Mouse (Mus musculus) hematopoietic stem cell, adult 5-6 weeks (primary cell): ENCODE results near the gene Bglap. TPM values are rescaled to one million over a fixed set of nuclear protein-coding genes. Genes with fewer than 3 reads are reported as not detected.
"Not testable (repeated sequence)": the region's sequence is repeated elsewhere in the genome, so short reads cannot be mapped to it uniquely, and the experiment has no call there.

ENCODE experiments used
- ATAC-seq, 2 experiments: fragments of 125-278 bp in 1 of 2; replicated peaks in 1 of 2; 2 replicates each; pipeline ENCODE4 v1.8.0; 2016 to 2017; ENCODE audit warnings: inconsistent platforms in 2 of 2, mild to moderate bottlenecking in 2 of 2, moderate number of reproducible peaks in 2 of 2, low read depth in 1 of 2, moderate TSS enrichment in 1 of 2; ENCODE audit not compliant: low FRiP score in 2 of 2, poor library complexity in 2 of 2, severe bottlenecking in 2 of 2, insufficient read depth in 1 of 2, low TSS enrichment in 1 of 2
- total RNA-seq: library from RNA; stranded (forward); fragments of 172-1452, 232-1000 nt; gene quantifications from 2 replicates; pipeline ENCODE4 v1.2.3, GENCODE M21; 2017

Bglap gene
- not detected in 2 replicates for total RNA-seq

DNA sequence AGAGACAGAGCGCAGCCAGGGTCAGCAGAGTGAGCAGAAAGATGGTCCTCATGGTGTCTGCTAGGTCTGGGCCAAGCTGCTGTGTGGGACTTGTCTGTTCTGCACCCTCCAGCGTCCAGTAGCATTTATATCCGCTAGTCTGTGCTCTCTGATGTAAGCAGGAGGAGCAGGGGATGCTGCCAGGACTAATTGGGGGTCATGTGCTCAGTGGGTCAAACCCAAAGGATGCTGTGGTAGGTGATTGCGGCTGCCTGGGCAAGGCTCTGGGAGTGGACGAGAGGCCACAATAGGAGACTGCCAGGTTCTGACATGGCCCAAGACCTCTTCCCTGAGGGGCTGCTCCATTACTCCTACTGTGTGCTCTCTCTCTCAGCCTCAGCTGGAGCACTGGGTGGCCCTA, at the start of gene Bglap:
Gene Bglap, minus strand, starts transcription at position 101 of the 400 bp plus-strand sequence.
- ATAC-seq: no peak

DNA sequence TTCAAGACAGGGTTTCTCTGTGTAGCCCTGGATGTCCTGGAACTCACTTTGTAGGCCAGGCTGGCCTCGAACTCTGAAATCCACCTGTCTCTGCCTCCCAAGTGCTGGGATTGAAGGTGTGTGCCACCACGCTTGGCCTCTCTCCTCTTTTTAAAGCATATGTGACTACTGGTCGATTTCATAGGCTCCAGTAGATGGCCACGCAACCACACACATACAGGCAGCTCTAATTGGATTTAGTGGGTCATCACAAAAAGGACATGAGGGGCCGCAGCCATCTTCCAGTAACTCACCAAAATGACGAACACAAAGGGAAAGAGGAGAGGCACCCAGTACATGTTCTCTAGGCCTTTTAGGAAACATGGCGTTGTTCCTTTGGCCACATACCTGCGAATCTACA, 44.4 kb upstream of the Bglap start:
- ATAC-seq: not testable (repeated sequence)

DNA sequence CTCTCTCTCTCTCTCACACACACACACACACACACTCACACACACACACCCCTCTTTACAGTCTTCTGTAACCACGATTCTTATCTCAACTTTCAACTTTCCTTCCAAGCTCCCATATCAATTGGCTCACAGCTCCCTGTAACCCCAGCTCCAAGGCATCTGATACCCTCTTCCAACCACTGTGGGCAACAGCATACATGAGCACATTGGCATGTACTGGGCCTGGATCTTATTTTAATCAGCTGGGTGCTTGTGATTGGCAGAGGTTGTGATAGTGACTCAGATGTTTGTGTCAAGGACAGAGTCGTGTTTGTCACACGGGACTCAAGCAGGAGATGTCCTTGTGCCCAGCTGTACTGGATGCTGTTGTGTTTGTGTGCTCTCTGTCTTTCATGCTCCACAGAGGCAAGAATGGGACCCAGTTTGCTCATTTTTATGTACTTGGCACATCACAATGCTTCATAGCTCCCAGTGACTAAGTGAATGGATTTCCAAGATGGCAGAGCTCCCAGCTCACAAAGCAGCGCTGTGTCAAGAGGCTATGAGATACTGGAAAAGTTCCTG, 43.2 kb upstream of the Bglap start:
- ATAC-seq: no peak

DNA sequence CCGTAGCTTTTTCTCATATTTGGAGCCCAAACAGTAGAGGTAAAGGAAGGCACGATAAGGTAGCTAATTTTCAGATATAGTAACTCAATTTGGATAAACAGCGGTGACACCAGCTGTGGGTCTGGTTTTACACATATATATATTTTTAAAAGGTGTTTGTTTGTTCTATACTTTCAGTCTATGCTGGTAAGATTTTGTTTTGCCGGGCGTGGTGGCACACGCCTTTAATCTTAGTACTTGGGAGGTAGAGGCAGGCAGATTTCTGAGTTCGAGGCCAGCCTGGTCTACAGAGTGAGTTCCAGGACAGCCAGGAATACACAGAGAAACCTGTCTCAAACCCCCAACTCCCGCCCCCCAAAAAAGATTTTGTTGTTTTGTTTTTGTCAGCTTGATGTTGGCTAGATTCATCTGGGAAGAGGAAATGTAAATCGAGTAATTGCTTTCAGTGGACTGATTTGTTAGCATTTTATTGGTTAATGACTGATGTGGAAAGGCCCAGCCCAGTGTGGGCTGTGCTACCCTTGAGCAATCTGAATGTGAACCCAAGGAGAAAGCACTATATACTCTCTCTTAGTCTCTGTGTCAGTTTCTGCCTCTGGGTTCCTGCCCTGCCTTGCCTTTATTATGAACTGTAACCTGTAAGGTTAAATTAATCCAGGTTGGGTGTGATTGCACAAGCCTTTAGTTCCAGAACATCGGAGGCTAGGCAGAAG, 41.6 kb upstream of the Bglap start:
- no peak for ATAC-seq

DNA sequence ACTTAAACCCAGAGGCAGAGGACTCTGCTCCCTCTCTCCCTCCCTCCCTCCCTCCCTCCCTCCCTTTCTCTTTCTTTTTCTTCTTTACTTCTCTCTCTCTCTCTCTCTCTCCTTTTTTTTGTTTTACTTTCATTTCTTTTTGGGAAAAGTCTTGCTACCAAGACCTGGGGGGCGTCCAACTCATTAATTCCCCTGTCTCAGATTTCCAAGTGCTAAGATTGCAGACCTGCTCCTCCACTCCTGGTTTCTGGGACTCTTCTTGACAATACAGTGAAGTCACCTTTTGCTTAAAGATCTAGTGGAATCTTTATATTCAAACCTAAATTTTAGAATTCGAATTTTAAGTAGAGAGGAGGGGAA, 41.0 kb upstream of the Bglap start:
- ATAC-seq: no peak

DNA sequence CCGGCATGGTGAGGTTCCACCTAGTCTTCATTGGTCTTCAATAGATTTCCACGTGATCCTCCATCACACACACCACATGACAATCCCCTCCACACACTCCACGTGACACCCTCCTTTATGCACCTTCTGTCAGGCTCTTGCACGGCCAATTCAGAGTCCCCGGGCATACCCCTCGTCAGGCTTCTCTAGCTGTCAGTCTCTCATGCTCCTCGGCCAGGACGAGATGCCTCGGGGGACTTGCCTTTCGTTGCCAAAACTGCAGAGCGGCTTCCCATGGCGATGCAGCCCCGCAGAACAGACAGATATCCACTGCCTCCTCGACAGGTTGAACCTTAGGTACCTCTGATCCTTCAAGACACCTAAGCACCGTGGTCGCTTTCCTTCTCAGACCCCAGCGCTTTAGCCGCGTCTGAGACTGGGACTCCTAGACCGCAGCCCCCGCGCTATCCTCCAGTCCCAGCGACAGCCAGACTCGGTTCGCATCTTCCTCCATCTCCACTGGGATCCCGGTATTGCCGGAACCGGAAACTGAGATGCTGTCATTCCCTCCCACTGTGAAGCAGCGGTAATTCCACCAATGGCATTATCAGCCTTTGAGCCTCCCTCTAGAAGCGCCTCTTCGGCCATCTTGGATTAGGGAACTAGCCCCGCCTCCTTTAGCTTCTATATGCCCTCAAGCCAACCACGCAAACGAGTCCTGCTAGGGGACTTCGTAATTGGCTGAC, 40.5 kb upstream of the Bglap start, which contains the start of gene Slc25a44:
Gene Slc25a44, minus strand, starts transcription at position 535 of the 725 bp plus-strand sequence.
- peak; percentile 97 to 98 for ATAC-seq

DNA sequence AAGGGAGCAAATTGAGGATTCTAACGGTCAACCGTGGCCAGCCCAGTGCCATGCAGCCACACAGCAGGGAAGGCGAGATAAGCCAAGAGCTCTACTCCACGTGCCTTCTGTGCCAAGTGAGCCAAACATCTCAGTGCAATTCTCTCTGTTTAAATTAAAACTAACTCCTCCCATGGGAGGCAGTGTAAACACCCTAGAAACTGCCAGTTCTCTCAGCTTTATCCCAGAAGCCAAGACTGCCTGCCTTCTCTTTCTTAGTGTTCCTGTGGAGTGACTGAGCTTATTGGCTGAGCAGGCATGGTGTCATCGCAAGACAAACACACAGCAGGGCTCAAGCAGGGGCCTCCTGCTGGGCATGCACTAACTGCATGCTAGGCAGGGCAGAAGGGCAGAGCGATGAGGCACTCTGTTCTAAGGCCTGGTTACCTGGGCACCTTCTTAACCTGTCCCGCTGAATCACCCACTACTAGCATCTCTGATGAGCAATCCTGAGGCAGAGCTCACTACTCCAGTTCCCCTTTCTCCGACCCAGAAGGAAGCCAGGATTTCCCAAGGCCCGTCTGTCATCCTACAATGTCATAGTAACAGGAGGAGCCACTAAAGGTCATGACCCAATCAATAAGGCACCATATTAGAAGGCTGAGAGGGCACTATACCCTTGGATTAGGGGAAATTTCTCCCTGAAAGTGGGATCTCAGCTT, 37.9 kb upstream of the Bglap start:
- ATAC-seq: peak in 1 of 2 experiments; percentile 25; a peak in 1 of 4 replicates

DNA sequence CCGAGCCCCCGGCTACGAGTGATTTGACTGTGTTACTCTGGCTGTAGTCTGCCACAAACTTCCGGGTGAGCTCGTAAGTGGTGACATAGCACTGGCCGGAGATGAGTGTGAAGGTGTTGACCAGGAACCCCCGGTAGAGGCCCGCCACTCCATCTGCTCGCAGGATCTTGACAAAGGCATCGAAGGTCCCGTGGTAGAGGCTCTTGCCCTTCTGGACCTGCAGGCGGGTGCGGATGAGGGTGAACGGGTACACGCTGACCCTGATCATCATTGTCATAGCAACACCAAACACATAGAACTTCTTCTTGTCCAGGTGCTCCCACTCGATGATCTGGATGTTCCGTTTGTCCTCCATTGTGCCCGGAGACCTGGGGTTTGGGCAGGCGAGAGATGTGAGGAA, 36.5 kb upstream of the Bglap start:
- no peak for ATAC-seq

DNA sequence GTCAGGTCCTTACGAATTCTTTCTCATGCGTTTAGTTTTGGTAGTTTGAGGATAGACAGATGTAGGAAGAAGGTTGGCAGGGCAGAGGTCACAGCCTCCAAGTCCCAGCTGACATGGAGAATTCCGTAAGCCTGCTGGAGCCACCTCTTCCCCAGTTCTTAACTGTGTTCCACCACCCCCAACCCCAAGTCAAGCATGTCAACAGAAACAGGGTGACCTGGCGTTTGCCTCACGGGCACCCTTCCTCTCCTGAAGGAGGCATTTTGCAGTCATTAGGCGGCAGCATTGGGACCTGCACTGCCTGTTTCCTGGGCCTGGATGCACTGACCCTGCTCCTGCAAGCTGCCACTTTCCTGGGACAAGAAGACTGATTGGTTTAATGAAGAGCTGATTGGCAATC, 33.8 kb upstream of the Bglap start:
- ATAC-seq: no peak

DNA sequence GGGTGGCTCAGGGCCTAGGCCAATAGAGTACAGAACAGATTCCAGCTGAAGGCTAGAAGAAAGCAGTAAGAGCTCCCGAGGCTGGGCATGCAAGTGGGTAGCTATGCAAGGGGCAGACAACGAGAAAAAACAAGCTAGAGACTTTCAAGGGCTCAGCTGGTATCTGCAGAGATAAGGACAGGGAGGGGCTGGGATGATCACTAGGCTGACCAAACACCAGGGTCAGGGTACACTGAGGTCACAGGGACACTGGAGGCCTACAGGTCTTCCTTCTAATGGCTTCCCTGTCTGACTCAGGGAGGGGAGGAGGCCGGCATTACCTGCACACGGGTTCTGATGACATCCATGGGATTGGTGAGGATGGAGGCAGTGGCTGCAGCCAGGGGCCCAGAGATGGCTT, 31.4 kb upstream of the Bglap start:
- ATAC-seq: no peak

DNA sequence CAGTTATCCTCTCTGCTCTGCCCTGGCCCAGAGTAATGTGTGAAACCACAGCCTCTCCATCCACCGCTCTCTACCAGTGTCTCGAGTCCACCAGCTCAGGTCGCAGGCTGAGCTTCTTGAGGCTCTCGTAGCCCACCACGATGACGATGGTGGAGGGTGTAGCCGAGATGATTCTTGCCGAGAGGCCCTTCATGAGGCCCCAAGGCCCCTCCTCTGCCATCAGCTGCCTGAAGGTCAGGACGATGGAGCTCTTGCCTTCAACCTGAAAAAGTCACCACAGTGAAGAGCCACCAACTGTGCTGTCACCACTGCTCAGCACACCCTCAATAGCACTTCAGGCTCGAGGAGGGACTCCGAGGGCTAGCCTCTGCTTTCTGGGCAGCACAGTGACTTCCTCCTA, 28.4 kb upstream of the Bglap start:
- no peak for ATAC-seq

DNA sequence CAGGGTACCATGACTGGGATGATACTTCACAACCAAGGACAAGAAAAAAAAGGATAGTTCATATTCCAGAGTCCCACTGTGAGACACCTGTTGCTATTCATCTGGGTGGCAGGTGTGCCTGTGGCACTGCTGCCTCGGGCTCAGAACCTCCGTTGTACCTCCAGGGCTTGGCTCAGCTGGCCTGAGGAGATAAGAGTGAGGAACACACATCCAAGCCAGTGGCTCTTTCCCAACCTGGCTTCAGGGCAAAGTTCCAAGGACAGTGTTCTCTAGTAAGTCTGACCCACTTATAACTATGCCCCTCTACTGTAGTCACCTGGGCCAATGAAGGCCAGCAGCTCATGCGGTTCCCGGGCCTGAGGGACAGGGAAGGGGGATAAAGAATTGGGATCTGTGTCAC, 27.4 kb upstream of the Bglap start:
- no peak for ATAC-seq

DNA sequence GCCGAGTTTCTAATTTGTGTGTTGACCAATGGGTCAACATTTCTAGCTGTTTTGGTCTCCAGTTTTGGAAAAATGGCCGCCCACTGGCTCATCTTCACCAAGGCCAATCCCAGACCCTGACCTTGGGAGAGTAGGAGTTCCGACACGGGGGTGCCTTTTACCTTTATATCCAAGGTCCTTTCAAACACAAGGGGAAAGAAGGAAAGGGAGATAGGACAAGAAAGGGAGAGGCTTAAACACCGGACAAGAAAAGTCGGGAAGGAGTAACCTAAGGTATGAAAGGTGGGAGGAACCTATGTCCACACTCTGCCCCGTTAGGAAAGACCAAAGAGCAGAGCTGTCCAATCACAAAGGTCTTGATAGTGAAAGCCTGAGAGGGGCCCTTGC, 26.4 kb upstream of the Bglap start:
- ATAC-seq: no peak

DNA sequence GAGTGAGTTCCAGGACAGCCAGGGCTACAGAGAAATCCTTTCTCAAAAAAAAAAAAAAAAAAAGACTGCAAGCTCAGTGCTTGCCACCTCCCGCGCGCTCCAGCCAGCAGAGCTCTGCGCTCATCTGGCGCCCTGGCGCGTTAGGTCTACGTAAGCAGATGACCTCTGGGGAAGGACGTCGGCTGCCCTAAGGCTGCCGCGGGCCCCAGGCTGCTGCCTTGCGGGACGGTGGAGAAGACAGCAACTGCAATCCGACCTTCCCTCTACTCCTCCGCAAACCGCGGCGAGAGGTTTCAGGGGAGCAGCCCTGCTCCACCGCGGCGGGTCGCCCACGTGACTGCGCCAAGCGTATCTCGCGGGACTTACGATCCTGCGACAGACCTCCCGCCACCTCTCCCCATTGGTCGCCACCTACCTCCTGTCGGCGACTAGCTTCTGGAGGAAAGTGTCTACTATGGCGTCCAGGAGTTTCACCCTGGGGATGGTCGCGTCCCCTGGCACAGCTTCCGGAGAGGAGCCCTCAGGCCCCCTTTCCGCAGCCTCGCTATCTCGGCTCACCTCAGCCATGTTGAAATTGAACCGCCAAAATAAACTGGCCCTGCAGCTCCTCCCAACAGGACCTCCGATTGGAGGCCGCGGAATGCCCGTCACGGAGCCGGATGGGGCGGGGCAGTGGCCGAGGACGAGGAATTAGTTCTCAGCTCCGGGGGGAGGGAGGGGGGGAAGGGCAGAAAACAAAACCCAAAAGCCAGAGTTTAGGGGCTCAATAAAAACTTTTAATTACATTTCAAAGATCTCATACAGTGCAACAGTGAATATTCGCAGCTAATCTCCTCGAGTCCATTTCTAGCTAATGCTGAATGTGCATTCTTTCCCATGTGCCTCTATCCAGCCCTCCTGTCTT, 25.7 kb upstream of the Bglap start, which contains the start of gene Pmf1:
Gene Pmf1, minus strand, starts transcription at position 591 of the 904 bp plus-strand sequence.
- ATAC-seq: peak; percentile 94 to 96

DNA sequence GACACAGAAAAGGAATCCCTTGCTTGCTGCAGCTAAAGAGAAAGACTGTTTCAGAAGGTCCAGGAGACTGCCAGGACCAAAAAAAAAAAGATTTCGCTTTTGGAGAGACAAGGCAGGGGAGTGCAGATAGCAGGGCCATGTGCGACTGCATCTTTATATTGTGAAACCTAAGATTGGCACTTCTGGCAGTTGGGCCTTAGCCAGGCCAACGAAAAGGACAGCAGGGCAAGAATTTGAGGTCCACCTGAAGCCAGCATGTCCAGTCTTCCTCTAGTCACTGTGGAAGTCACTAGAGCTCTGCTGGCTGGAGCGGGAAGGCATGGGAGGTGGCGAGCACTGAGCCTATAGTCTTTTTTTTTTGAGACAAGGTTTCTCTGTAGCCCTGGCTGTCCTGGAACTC, 24.7 kb upstream of the Bglap start:
- ATAC-seq: no peak

DNA sequence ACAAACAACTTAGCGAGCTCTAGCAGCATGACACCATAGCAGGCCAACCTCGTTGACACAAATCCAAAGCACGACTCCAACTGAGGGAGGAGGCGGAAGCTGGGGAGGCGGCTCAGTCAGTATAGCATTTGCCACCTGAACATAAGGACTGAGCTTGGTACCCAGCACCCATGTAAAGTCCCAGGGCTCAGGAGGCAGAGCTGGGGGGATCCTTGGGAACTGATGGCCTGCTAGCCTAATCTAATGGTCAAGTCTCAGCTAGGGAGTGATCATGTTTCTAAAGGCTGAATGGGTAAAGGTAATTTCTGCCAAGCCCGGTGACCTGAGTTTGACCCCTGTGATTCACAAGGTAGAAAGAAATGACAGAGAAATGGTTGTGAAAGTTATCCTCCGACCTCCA, 23.3 kb upstream of the Bglap start:
- ATAC-seq: no peak

DNA sequence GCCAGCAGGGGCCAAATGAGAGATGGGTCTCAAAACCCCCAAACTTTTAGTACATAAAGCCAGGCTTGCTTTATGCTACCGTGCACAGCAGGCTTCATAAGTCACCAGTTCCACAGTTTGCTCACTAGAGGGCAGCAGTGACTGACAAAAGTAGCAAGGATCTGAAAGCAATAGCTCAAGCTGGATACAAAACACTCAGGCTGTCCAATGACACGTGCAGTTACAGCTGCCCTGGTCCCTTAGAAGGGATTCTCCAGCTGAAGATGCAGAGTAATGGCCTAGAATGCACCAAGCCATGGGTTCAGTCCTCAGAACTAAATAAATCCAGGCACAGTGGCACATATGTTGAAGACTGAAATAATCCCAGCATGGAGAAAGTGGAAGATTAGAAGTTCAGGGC, 22.8 kb upstream of the Bglap start:
- peak; percentile 31 to 57; a peak in 3 of 4 replicates for ATAC-seq
